Mouse (Mus musculus): ENCODE results near the gene Uba6. TPM values are rescaled to one million over a fixed set of nuclear protein-coding genes. Genes with fewer than 3 reads are reported as not detected.

Uba6 gene
- polyA plus RNA-seq, 1 experiment from 2014 or later: 15.6 TPM

GRCm38 (mm10) chr5:86066551-86066929 is 106.1 kb downstream of the Uba6 start:
- no peaks in the 10 kb centered on the region for H3K36me3 ChIP-seq (ENCODE audit: control insufficient read depth, insufficient read depth, low read length)
- H3K4me2 ChIP-seq (ENCODE audit: low read length): peak overlapping the region; percentile 68
- H3K4me1 ChIP-seq (ENCODE audit: control insufficient read depth, insufficient read depth, low read length): peaks cover 14% of the 10 kb centered on the region
- H3K27me3 ChIP-seq (ENCODE audit: control insufficient read depth, insufficient read depth, low read depth, low read length): no peaks in the 10 kb centered on the region
- peak overlapping the region; percentile 72 for H3K4me3 ChIP-seq (ENCODE audit: low read depth, low read length)
- no peaks in the 10 kb centered on the region for H3K9me3 ChIP-seq (replicated peaks; ENCODE audit: control insufficient read depth, low read length, poor library complexity, severe bottlenecking)
- H3K9ac ChIP-seq (ENCODE audit: low read depth, low read length): peak overlapping the region; percentile 43; the same call in 1 of the 2 replicates
- ATAC-seq: peak; percentile 50
- peak overlapping the region; percentile 90 for H3K27ac ChIP-seq (ENCODE audit: low read length)
- WGBS: 1% methylated on average over 17 of the region's 17 CpGs

DNA sequence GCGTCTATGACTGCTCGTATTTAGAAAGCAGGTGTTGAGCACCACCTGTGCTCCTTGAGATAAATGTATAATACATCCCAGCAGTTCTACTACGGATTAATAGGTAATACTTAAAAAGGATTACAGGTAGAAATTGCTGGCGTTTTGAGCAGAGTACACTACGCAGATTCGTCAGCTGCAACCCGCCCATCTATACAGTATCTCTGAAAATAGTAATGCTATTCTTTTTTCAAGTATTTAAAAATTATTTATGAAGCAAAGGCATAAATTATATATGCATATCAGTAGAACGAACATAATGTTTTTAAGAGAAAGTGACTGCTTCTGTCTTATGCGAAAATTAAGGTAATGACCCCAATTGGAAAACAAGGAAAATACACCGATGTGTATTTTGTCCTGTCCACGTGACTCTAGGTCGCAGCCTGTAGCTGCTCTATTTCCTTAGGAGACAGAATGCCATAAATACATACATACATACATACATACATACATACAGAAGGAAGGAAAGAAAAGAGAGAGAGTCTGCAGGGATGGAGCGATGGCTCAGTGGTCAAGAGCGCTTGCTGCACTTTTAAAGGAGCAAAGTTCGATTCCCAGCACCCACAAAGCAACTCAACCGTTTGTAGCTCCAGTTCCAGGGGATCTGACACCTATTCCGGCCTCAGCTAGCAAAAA is 106.6 kb downstream of the Uba6 start:
- H3K9me3 ChIP-seq (replicated peaks; ENCODE audit: control insufficient read depth, low read length, poor library complexity, severe bottlenecking): no peaks in the 10 kb centered on the region
- WGBS: 1% methylated on average over 17 of the region's 17 CpGs

GRCm38 (mm10) chr5:86065101-86065875 is 107.3 kb downstream of the Uba6 start, which contains the start of gene Cenpc1:
Gene Cenpc1, minus strand, starts transcription at chr5:86065583.
- peaks cover 14% of the 10 kb centered on the region for H3K4me1 ChIP-seq (ENCODE audit: control insufficient read depth, insufficient read depth, low read length)
- H3K4me3 ChIP-seq (ENCODE audit: low read depth, low read length): peak within 1 kb of the TSS; percentile 72
- under 1% methylated on average over 60 of the region's 60 CpGs for WGBS
- H3K27me3 ChIP-seq (ENCODE audit: control insufficient read depth, insufficient read depth, low read depth, low read length): no peaks in the 10 kb centered on the region
- no peaks in the 10 kb centered on the region for H3K9me3 ChIP-seq (replicated peaks; ENCODE audit: control insufficient read depth, low read length, poor library complexity, severe bottlenecking)
- H3K36me3 ChIP-seq (ENCODE audit: control insufficient read depth, insufficient read depth, low read length): no peaks in the 10 kb centered on the region
- peak within 1 kb of the TSS; percentile 90 for H3K9ac ChIP-seq (ENCODE audit: low read depth, low read length)
- ATAC-seq: peak; percentile 95
- H3K4me2 ChIP-seq (ENCODE audit: low read length): peak within 1 kb of the TSS; percentile 68
- peak within 1 kb of the TSS; percentile 90 for H3K27ac ChIP-seq (ENCODE audit: low read length)

More for the DNA sequence above, 106.6 kb downstream of the Uba6 start:
- Histone ChIP-seq H3K27ac (ENCODE audit: low read length) (peak overlapping the region; percentile 90), H3K36me3 (ENCODE audit: control insufficient read depth, insufficient read depth, low read length) (no peaks in the 10 kb centered on the region), H3K4me1 (ENCODE audit: control insufficient read depth, insufficient read depth, low read length) (peaks cover 14% of the 10 kb centered on the region), H3K4me3 (ENCODE audit: low read depth, low read length) (peak overlapping the region; percentile 72), H3K4me2 (ENCODE audit: low read length) (peak overlapping the region; percentile 68), H3K9ac (ENCODE audit: low read depth, low read length) (peak overlapping the region; percentile 43; the same call in 1 of the 2 replicates), H3K27me3 (ENCODE audit: control insufficient read depth, insufficient read depth, low read depth, low read length) (no peaks in the 10 kb centered on the region)
- peak; percentile 59 for ATAC-seq

DNA sequence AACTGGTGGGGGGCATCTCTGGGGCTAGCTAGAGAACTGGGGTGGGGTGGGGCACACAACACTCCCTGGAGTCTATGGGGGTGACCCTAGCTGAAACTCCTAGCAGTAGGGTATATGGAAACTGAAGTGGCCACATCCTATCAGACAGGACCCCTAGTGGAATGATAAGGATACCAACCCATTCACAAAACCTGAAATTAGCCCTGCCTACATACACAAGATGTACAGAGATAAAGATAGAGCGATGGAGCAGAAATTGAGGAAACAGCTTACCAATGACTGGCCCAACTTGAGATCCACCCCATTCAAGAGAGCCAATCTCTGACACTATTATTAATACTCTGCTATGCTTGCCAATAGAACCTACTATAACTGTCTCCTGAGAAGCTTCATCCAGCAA is 109.1 kb downstream of the Uba6 start:
- Histone ChIP-seq H3K27me3 (ENCODE audit: control insufficient read depth, insufficient read depth, low read depth, low read length) (no peaks in the 10 kb centered on the region), H3K36me3 (ENCODE audit: control insufficient read depth, insufficient read depth, low read length) (no peaks in the 10 kb centered on the region), H3K9me3 (replicated peaks; ENCODE audit: control insufficient read depth, low read length, poor library complexity, severe bottlenecking) (no peaks in the 10 kb centered on the region), H3K4me3 (ENCODE audit: low read depth, low read length) (no peak overlapping the region), H3K27ac (ENCODE audit: low read length) (no peak overlapping the region), H3K4me1 (ENCODE audit: control insufficient read depth, insufficient read depth, low read length) (peaks cover 14% of the 10 kb centered on the region), H3K4me2 (ENCODE audit: low read length) (peak overlapping the region; percentile 68; the same call in 1 of the 2 replicates), H3K9ac (ENCODE audit: low read depth, low read length) (no peak overlapping the region)
- WGBS: 100% methylated on average over 1 of the region's 1 CpGs
- ATAC-seq: no peak

Other genes with a start within 250 kb of the Uba6 start
- gene Cenpc1, start 107.2 kb downstream of the Uba6 start, polyA plus RNA-seq (2015; fragmentation: Nextera tagmentation; extraction: Ambion mirVana): 33.2 and 37.8 TPM in 2 replicates
- gene Stap1, start 101.1 kb downstream of the Uba6 start, polyA plus RNA-seq (2015; fragmentation: Nextera tagmentation; extraction: Ambion mirVana): 0.53 and 0.59 TPM in 2 replicates
- gene Gnrhr, start 25.1 kb upstream of the Uba6 start, polyA plus RNA-seq (2015; fragmentation: Nextera tagmentation; extraction: Ambion mirVana): 0.10 TPM in 1 of 2 replicates, not detected in the other
- not detected in 2 replicates for gene Tmprss11c, start 116.5 kb upstream of the Uba6 start, polyA plus RNA-seq (2015; fragmentation: Nextera tagmentation; extraction: Ambion mirVana)
- gene Tmprss11d, start 200.6 kb upstream of the Uba6 start, polyA plus RNA-seq (2015; fragmentation: Nextera tagmentation; extraction: Ambion mirVana): 0.08 and 0.10 TPM in 2 replicates

Data from midbrain, embryonic 16.5 days (tissue).